Mouse (Mus musculus) lung, adult 18-20 months (tissue): Measurements from ENCODE around the gene Glt1d1.

Experiments used
- DNase-seq, 2 experiments: peaks; one replicate each; pipeline ENCODE4 v3.0.0; 2022; ENCODE audit warnings: mixed read lengths in 2 of 2

The Glt1d1 gene

DNA sequence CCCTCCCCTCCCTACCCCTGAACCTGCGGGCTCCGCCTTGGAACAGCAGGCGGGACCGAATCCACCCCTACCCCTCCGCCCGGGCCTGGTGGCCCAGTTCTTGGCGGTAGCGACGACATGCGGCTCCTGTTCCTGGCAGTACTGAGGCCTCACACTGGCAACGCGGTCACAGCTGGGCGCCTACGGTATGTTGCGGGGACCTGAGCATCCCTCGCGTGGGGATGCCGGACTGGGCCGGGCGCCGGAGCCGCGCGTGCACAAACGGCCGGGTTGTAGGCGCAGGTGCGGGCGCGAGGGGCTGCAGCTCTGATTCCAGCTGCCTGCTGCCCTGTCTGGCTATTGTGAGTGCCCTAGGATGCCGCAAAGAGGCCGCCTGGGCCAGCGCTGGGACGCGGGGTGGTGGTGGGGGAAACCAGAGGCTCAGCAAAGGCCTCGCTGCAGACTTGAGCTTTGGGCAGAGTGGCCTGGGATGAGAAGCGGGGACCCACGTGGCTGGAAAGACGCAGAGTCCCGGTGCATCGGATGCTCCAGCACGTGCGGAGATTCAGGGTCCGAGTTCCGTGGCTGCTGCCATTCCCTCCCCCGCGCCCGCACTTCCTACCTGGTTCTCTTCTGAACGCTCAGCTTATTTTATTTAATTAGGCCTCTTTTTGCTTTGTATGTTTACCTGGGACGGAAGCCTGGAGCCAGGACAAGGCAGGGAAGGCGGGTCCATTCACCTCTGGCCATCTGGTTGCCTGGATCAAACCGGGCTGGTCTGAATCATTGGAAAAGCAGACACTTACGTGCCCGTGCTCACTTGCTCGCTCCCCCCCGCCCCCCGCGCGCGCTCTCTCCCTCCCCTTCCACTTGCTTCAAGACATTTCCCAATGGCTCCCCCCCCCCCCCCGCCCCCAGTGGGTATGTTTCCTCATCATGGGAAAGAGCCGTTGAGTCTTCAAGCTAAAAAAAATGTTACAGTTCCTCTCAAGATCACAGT lies at the start of gene Glt1d1, which contains the start of gene Slc15a4:
TSS of gene Glt1d1 (plus strand) at position 96 of the 979 bp plus-strand sequence.
TSS of gene Slc15a4 (minus strand) at position 731 of the 979 bp plus-strand sequence.
- DNase-seq = peak; percentile 33 to 46

DNA sequence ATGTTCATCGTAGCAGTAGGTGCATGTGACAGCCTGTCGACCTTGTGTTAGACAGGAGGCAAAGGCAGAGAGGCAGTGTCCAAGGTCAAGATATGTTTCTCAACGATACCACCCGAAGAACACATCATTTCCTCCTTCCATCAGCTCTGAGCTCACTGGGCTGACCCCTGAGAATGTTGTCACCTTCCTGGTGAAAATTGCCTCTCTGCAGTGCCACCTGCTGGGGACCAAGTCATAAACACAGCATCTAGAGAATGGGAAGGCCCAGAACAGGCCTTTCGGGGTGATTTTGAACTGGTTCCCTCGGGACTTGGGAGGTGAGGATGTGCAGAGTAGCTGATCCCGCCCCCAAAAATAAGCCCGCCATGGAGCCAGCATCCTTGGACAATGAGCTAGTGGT lies 48.4 kb upstream of the Glt1d1 start:
- no peak for DNase-seq

DNA sequence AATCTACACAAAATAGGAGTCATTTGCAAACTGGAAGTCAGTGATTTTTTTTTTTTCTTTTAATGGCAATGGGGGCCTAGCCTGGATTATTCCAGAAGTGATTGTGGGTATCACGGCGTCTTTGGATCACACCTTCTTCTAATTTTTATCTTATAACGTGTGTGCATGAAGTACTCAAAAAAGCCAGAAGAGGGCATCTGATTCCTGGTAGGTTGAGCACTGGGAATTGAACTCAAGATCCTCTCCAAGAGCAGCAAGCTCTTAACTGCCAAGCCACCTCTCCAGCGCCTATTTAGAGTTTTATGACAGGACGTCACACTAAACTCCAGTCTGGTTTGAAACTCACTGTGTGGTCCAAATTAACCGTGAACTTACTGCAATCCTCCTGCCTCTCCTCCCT lies 44.2 kb upstream of the Glt1d1 start:
- DNase-seq = no peak

DNA sequence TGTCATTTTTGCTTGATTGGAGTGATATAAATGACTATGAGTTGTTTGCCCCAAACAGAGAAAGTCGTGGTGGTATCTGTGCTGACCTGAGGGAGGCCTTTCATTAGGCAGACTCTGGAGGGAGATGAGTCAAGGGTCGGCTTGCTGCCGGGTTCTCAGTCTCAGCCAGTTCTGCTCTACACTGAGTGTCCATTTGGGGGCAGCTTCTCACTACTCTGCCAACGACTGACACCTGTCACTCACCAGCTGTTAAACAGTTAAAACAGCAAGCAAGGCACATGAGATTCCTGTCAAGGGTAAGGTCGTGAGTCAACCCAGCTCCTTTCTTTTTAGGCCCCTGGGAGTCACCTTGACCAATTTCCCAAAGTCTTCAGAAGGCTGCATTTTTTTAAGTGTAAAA lies 39.7 kb upstream of the Glt1d1 start:
- no peak for DNase-seq

DNA sequence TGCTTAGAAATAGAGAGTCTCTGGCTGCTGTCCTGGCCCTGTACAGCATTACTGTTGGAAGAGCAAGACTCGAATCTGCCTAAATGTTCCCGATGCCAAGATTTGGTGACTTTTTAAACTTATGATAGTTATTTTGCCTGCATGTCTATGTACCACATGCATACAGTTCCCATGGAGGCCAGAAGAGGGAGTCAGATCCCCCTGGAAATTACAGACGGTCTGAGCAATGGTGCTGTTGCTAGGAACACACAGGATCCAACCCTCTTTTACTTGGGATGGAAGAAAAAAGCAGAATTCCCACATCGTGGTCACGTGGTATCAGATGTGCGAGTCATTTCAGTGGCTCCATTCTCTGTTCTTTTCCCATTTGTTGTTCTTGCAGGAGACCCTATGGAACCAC lies 39.2 kb upstream of the Glt1d1 start:
- no peak for DNase-seq

DNA sequence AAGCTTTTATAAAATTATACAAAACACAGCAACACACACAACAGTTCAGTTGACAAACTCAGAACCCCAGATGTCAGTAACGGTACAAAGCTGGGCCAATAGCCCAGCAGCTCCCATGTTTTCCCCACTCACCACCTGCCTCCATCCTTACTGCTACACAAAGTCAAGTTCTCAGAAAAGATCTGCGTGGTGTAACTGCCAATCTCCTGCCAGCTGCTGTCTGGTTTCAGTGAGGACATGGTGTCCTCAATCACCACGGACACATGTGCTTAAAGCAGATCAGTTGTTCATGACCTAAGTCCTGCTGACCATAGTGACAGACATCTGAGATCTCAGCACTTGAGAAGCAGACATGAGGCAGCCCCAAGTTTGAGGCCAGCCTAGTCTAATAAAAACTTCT lies 36.4 kb upstream of the Glt1d1 start:
- no peak for DNase-seq

DNA sequence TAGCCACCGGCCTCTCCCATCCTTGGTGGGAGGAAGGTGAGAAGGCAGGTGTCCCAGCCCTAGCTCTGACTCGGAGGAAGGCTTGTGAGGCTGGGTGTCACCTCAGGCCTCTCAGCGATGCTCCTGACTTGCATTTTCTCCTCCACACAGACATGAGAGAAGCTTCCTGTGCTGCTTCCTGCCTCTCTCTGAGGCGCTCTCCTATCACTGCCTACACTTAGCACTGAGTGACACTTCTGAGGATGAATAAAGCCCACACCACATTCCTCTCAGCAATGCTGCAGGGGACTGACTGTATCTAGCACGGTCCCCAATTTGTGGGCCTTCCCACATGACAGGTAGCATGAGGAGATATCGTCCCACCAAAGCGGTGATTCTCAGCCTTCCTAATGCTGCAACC lies 35.2 kb upstream of the Glt1d1 start:
- no peak for DNase-seq

DNA sequence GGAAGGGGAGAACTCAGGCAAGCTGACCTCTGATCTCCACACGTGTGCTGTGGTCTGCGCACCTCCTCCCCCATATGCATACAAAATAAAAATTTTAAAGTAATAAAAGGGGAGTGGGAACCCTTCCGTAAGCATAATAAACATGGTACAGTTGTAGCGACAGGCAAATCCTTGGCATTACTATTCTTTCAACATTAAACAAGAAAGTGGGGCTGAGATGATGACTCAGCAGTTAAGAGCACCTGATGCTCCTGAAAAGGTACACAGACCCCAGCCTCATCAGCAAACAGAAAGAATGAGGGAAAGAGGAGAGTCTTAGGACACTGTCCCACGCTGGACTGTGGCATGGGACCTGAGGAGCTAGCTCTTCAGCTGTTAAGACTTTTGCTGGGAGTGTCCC lies 29.1 kb upstream of the Glt1d1 start:
- DNase-seq = no peak

DNA sequence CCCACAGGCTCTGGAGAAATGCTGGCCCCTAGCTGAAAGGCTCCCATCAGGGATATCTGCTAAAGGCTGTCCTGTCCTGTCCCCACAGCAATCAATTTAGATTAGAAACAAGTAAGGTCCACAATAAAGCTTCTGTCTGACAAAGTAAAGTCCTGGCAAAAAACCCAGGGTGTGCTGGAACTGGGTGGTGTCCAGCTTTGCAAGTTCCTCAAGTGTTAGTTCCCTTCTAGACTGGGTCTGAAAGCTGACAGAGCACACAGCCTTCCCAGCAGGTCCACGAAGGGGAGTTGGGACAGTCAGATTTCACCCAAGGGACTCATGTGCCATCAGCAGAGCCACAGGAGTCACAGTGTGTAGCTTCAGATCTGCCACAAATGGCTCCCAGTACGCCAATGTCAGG lies 24.6 kb upstream of the Glt1d1 start:
- DNase-seq = no peak

DNA sequence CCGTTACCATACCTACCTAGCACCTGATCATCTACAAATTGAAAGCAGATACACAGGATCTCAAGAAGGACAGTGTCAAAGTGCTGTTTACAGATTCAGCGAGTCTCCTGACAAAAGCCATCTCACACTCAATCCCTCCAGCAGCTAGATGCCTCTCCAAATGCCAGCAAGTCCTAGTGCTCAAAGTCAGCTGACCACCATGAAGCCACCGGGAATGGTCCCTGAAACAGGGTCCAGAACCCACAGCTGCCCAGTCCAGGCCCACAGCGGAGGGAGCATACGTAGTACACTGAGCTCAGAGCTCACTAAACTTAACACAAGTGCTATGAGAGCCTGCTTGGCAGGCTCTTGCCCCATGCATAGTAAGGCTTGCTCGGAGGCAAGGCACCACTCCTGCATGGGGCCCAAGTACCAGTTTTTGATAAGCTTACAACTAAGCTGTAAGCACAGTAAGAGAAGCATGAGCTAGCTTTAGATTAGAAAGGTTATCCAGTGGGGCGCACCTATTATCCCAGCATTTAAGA lies 22.8 kb upstream of the Glt1d1 start:
- peak in 1 of 2 experiments; percentile 25 for DNase-seq

DNA sequence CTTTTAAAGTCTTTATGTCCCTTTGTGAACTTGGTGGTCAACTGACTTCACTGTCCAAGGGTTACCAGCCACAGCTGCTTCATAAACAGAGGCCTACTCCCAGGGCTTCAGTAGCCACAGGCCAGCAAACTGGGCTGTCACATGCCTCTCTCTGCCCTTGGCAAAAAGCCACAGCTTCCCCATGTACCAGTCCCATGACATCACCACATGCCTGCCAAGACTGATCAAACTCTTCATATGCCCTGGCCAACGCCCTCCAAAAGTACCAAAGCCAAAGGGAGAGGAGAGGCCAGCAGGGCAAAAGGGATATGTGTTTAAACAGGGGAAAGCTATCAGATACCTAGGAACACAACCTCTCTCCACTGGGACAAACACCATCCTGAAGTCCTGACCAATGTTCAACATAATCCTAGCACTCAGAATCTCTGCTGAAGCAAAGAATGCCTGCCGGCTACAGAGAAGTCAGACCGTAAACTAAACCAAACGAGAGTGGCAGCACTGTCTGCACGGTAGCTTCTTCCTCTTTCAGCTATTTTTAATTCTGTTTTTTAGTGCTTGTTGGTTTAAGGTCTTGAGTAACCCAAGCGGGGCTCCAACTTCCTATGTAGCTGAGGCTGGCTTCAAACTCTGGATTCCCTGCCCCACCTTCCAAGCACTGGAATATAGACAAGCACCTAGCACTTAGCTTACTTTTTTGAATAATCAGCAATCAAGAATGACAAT lies 21.1 kb upstream of the Glt1d1 start:
- peak; percentile 88 to 89 for DNase-seq

DNA sequence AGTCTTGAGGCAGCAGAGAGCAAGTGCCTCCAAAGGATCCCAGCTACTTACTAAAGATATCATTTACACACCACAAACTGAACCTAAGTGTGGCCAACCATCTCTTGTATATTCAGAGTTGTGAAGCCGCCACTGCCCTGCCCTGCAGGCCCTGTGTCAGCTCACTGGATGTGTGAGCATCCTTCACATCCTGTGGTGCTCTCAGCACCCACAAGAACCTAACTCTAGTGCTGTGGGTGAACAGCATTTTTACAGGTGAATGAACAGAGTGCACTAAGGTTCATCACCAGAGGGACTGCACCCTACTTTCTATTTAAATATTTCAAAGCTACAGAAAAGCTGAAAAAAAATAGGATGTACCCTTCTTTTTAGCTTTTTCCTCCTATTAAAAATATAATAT lies 20.2 kb upstream of the Glt1d1 start:
- DNase-seq = no peak

DNA sequence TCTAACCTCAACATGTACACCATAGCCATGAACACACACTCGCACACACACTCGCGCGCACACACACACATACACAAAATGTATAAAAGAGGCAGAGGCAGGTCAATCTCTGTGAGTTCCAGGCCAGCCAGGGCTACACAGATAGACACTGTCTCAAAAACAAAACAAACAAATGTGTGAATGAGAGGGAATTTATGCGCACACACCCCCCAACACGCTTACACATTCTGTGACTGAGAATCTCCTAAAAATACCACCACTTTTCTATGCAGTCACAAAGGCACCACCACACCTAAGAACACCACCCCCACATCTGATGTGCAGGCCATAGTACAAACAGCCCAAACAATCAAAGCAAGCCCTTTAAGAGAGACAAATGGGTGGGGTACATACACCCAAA lies 19.7 kb upstream of the Glt1d1 start:
- no peak for DNase-seq

DNA sequence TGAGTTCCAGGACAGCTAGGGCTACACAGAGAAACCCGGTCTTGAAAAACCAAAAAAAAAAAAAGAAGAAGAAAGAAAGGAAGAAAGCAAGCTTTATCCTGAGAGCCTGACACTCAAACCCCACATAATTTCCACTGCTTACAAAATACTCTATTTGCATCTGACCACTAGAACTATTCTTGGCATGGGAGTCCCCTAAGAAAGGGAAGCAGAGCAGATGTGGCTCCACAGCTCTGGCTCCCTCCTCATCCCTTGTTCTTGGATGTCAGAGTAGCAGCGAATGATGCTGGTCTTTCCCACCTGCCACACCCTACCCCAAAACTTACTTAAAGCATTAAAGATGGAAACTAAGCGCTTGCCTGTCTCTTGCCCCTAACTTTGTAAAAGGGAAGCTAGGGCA lies 16.6 kb upstream of the Glt1d1 start:
- no peak for DNase-seq

DNA sequence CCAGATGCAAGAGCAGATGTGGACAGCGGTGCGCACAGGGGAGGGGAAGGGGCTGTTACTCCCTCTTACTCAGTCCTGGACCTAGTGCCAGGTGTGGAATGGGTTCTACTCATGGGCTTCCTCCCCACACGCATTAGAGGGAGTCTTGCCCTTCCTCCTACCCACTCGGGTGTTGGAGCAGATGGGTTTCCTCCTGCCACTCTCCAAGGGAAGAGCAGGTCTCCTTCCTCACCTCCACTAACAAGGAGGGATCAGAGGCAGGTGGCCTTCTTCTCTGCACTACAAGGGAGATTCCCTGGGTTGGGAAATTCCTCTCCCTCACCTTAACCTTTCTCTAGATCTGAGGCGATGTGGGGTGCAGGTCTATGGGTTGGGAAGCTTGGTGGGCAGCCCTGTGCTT lies 15.9 kb upstream of the Glt1d1 start:
- DNase-seq = no peak

DNA sequence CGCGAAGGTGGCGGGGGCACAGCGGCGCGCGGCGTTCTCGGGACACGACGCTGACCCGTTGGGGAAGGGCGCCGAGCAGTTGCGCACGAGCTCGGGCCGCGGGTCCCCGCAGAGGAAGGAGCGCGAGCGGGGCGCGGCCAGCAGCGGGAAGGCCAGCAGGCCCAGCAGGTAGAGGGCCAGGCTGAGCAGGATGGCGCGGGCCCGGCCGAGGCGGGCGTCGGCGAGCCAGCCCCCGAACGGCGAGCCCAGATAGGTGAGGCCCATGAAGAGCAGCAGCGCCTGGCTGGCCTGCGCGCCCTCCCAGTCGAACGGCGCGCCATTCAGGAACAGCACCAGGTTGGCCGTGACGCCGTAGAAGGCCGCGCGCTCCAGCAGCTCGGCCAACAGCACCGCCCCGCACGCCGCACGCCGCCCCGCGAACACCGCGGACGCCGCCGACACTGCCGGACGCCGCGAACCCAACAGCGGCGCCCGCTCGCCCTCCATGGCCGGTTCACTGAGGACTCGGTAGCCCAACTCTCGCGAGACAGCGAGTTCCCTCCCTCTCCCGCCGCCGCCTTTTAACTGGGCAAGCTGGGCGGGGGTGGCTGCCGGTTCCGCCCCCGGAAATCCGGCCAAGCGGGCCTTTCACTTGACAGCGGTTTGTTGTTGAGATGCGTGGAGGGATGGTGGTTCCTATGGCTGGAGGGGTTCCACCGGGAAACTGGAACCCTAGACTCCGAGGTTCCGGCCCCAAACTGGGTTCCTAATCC lies 15.0 kb upstream of the Glt1d1 start:
- peak; percentile 98 for DNase-seq

DNA sequence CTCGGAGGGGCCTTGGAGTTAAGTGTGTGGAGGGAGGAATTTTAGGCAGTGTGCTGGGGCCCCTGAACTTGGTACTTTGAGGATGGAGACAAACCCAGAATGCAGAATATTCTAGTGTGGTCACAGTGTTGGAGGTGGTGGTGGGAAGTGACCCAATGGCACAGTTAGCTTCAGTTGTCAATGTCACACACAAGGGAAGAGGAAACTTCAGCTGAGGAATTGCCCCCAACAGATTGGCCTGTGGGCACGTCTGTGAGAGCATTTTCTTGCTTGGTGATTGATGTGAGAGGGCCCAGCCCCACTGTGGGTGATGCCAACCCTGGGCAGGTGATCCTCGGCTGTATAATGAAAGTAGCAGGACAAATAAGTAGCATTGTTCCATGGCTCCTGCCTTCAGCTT lies 13.2 kb upstream of the Glt1d1 start:
- DNase-seq = no peak

DNA sequence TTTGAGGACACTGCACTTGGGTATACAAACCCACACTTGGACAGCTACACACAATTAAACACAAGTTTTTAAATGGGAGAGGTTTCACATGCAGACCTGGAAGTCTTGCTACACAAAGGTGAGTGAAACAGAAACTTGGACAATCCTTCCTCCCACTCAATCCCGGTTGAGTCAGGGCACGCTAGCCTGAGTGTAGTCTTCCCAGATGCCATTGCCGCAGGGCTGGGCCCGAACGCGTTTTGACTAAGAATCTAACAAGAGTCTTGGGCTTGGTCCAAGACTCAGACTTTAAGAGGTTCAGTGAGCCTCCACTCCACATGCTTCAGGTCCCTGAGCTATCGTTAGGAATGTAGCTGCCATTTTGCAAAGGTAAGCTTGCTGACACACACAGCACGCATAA lies 11.7 kb upstream of the Glt1d1 start:
- DNase-seq = peak; percentile 32 to 38

DNA sequence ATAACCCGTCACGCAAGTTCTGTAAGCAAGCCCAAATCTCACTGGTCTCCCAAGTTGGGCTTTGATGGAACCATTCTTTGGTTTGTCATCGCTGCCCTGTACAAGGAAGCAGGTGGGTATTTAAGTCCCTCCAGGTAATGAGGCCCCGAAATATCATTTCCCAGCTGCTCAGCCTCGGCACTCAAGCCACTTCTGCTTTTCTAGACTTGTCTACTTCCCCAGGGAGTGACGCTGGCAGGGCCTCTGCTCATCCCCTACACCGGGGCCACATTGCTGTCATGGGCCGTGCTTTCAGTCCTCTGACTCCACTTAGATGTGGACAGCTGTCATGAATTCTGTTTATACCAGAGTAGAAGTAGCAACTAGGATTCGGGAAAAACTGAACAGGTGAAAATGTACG lies 11.0 kb upstream of the Glt1d1 start:
- DNase-seq = peak in 1 of 2 experiments; percentile 33

DNA sequence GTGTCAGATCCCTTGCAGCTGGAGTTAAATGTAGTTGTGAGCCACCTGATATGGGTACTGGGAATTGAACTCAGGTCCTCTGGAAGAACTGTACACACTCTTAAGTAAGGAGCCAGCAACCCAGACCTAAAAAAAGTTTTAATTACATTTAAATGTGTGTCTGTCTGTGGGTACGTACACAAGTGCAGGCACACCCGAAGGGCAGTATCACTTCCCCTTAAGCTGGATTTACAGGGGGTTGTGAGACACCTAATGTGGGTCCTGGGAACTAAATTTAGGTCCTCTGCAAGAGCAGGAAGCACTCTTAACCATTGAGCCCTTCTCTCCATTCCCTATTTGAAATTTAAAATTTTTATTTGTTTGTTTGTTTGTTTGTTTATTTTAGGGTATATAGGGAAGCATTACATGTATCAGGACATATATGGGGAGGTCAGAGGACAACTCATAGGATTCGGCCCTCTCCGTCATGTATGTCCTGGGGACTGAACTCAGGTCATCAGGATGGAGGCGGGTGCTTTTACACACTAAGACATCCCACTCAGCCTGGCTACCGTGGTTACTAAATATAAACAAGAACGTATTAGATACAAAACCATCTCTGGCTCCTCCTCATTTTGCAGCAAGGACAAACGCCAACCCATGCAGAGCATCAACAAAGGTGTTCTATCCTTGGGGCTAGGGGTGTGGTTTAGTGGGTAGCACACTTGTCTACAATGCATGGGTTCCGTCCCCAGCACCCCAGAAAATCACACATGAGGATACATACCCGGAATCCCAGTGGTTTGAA lies 7.4 kb upstream of the Glt1d1 start:
- DNase-seq = no peak

DNA sequence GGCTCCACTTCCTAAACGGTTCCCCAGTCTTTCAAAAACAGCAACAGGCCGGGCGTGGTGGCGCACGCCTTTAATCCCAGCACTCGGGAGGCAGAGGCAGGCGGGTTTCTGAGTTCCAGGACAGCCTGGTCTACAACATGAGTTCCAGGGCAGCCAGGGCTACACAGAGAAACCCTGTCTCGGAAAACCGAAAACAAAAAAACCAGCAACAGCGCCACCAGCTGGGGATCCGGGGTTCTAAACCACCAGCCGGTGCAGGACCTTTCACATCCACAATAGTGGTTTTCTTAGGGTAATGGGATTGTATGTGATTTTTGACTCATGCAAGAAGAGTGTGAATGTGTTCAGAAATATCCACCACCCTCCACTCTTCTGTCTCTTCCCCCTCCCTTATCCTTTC lies 4.8 kb upstream of the Glt1d1 start:
- DNase-seq = no peak

DNA sequence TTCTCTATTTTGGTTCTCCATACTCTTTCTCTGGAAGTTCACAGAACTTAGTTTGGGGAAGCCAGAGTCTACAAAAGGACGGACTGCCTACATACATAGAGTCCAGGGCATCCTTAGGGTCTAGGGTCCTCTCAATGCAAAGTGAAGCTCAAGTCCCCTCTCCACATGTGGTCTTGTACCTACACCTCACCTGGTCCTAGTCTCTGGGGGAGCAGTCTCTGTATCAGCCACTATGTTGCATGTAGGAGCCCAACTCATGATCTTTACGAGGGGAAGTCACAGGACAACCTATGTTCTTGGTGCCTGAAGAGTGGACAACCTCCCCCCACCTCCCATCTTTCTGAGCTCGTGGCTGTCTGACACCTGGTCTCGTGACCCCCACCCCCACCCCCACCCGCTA lies 391 bp upstream of the Glt1d1 start:
- DNase-seq = no peak
